Mouse (Mus musculus): ENCODE results near the gene Tns2. TPM values are rescaled to one million over a fixed set of nuclear protein-coding genes. Genes with fewer than 3 reads are reported as not detected.

Tns2 gene
- polyA plus RNA-seq, 2 experiments = 66.3 to 114 TPM

DNA sequence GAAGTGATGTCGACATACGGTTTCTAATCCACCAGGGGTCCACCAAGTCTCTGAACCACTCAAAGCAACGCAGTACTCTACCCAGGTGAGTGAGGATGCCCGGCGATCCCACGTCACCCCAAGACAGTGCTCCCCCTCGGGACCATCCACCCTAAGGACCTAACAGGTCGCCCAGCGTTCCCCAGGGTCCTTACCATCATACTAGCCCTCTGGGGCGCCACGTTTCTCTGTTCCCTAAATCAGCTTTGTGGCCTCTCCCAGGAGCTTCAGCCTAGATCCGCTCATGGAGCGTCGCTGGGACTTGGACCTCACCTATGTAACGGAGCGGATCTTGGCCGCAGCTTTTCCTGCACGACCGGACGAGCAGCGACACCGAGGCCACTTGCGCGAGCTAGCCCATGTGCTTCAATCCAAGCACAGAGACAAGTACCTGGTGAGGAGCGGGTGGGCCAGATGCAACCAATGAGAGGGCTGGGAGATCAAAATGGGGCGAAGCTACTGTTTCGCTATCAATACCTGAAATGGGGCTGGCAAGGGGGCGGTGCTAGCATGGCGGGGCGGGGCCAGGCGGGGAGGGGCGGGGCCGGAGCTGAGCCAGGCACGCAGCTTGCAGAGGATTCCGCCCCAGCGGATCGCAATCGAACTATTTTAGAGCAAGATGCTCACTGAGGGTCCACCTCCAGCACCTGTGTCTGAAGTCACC lies 6.7 kb downstream of the Tns2 start:
- 0 out of 2 replicates have a peak overlapping the region, but pooled peaks have one; percentile 74 for H3K27ac ChIP-seq (replicated peaks; ENCODE audit: low read depth, low read length)
- peaks cover 53% of the 10 kb centered on the region for H3K4me1 ChIP-seq (ENCODE audit: control insufficient read depth, insufficient read depth, low read length)
- TF ChIP-seq POLR2A (IDR thresholded peaks at IDR 0.05; ENCODE audit: borderline replicate concordance, extremely low read depth, insufficient read depth, insufficient read length) = no peak
- ATAC-seq (ENCODE audit: low FRiP score, low read depth) = no peak
- no peaks in the 10 kb centered on the region for H3K9me3 ChIP-seq (ENCODE audit: control insufficient read depth, low read length)
- WGBS = 8% methylated on average over 37 of the region's 38 CpGs
- H3K4me2 ChIP-seq (replicated peaks; ENCODE audit: low read depth, low read length, severe bottlenecking) = peak overlapping the region; percentile 78
- H3K4me3 ChIP-seq (replicated peaks; ENCODE audit: low read length) = peak overlapping the region; percentile 33
- H3K36me3 ChIP-seq (ENCODE audit: control insufficient read depth, insufficient read depth, low read length) = peaks cover 62% of the 10 kb centered on the region
- peak overlapping the region; percentile 31; the same call in 1 of the 2 replicates for H3K9ac ChIP-seq (ENCODE audit: low read depth, low read length, severe bottlenecking)
- H3K27me3 ChIP-seq (ENCODE audit: control insufficient read depth, insufficient read depth, low read length) = no peaks in the 10 kb centered on the region
- DNase-seq (ENCODE audit: low spot score) = no peak

DNA sequence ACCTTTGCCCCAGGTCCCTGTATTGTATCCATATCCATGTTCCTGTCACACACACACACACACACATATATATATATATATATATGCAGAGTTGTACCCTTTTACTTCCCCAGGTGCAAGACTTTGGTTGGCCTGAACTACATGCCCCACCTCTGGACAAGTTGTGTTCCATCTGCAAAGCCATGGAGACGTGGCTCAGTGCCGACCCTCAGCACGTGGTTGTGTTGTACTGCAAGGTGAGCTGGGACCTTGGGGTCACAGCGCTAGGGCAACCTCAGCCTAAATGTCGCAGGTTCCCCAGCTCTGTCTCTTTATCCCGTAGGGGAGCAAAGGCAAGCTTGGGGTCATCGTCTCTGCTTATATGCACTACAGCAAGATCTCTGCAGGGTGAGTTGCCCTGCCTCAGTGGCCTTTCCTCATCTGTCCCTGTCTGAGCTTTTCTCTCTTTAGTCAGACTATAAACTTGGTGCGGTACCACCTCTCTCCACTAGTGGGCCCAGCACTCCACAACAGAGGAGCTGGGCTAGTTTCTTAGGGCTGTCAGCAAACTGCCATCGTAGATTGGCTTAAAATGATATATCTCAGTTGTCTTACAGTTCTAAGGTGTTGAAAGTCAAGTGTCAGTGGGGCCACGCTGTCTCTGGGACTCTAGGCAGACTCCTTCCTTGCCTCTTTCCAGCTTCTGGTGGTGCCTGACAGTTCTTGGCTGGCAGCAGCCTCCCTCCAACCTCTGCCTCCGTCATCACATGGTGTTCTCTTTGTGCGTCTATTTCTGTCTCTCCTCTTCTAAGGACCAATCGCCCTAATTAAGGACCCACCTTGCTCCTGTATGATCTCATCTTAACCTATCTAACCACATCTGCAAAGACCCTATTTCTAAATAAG lies 7.7 kb downstream of the Tns2 start:
- H3K27ac ChIP-seq (replicated peaks; ENCODE audit: low read depth, low read length) = no peak overlapping the region
- 41% methylated on average over 13 of the region's 13 CpGs for WGBS
- peaks cover 72% of the 10 kb centered on the region for H3K36me3 ChIP-seq (ENCODE audit: control insufficient read depth, insufficient read depth, low read length)
- peaks cover 42% of the 10 kb centered on the region for H3K4me1 ChIP-seq (ENCODE audit: control insufficient read depth, insufficient read depth, low read length)
- no peaks in the 10 kb centered on the region for H3K27me3 ChIP-seq (ENCODE audit: control insufficient read depth, insufficient read depth, low read length)
- TF ChIP-seq POLR2A (IDR thresholded peaks at IDR 0.05; ENCODE audit: borderline replicate concordance, extremely low read depth, insufficient read depth, insufficient read length) = no peak
- ATAC-seq (ENCODE audit: low FRiP score, low read depth) (no peak), DNase-seq (ENCODE audit: low spot score) (peak; percentile 61)
- H3K4me3 ChIP-seq (replicated peaks; ENCODE audit: low read length) = peak overlapping the region; percentile 33; the same call in 1 of the 2 replicates
- H3K9ac ChIP-seq (ENCODE audit: low read depth, low read length, severe bottlenecking) = no peak overlapping the region
- no peaks in the 10 kb centered on the region for H3K9me3 ChIP-seq (ENCODE audit: control insufficient read depth, low read length)
- H3K4me2 ChIP-seq (replicated peaks; ENCODE audit: low read depth, low read length, severe bottlenecking) = peak overlapping the region; percentile 78

DNA sequence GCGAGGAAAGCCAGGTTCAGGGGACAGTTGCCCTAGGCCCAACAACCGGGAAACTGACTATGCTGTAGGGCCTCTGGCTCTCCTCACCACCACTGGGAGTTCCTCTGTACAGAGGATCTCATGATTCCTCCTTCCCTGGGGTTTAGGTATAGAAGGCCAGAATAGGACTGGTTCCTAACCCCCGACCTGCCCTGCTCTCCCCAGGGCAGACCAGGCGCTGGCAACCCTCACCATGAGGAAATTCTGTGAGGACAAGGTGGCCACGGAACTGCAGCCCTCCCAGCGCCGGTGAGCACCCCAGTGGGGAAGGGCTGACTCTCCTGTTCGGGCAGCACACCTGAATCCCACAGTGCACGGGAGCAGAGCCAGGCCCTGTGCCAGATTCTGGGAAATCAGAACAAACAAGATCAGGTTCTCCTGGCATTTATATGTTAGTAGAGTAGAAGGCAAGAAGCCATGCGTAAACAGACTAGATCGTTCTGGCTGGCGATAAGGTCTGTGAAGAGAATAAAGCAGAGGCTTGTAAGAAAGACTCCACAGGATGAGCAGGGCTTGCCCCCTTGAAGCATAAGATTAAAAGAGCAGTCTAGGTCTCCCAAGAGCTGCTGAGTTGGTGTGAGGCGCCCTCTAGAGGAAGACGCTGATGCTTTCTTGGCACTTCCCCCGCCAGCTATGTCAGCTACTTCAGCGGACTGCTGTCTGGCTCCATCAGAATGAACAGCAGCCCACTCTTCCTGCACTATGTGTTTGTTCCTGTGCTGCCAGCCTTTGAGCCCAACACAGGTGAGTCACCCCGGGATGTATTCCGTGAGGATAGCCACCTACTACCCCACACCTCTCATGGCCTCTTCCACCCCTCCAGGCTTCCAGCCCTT lies 8.7 kb downstream of the Tns2 start:
- Histone ChIP-seq H3K27me3 (ENCODE audit: control insufficient read depth, insufficient read depth, low read length) (no peaks in the 10 kb centered on the region), H3K4me2 (replicated peaks; ENCODE audit: low read depth, low read length, severe bottlenecking) (peak overlapping the region; percentile 11; the same call in 1 of the 2 replicates), H3K9ac (ENCODE audit: low read depth, low read length, severe bottlenecking) (0 out of 2 replicates have a peak overlapping the region, but pooled peaks have one; percentile 25), H3K9me3 (ENCODE audit: control insufficient read depth, low read length) (no peaks in the 10 kb centered on the region), H3K4me1 (ENCODE audit: control insufficient read depth, insufficient read depth, low read length) (peaks cover 33% of the 10 kb centered on the region), H3K36me3 (ENCODE audit: control insufficient read depth, insufficient read depth, low read length) (peaks cover 82% of the 10 kb centered on the region), H3K27ac (replicated peaks; ENCODE audit: low read depth, low read length) (no peak overlapping the region; the same call in 1 of the 2 replicates), H3K4me3 (replicated peaks; ENCODE audit: low read length) (no peak overlapping the region)
- DNase-seq (ENCODE audit: low spot score) = peak; percentile 86
- TF ChIP-seq POLR2A (IDR thresholded peaks at IDR 0.05; ENCODE audit: borderline replicate concordance, extremely low read depth, insufficient read depth, insufficient read length) = no peak
- WGBS = 53% methylated on average over 18 of the region's 18 CpGs
- ATAC-seq (ENCODE audit: low FRiP score, low read depth) = no peak

DNA sequence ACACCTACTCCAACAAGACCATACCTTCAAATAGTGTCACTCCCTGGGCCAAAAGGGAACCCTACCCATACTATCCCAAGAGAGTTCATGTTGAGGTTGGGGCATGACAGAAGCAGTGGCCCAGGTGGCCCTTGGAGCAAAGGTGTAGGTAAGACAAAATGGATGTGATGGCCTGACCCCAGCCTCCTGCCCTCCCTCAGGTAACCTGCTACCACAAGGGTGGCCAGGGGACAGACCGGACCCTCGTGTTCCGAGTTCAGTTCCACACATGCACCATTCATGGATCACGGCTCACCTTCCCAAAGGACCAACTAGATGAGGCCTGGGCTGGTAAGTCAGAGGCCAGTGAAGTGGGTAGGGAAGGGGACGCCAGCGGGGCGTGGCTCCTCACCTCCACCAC lies 10.1 kb downstream of the Tns2 start:
- no peaks in the 10 kb centered on the region for H3K27me3 ChIP-seq (ENCODE audit: control insufficient read depth, insufficient read depth, low read length)
- TF ChIP-seq POLR2A (IDR thresholded peaks at IDR 0.05; ENCODE audit: borderline replicate concordance, extremely low read depth, insufficient read depth, insufficient read length) = no peak
- no peaks in the 10 kb centered on the region for H3K9me3 ChIP-seq (ENCODE audit: control insufficient read depth, low read length)
- no peak overlapping the region for H3K4me3 ChIP-seq (replicated peaks; ENCODE audit: low read length)
- no peak overlapping the region for H3K4me2 ChIP-seq (replicated peaks; ENCODE audit: low read depth, low read length, severe bottlenecking)
- H3K4me1 ChIP-seq (ENCODE audit: control insufficient read depth, insufficient read depth, low read length) = peaks cover 20% of the 10 kb centered on the region
- H3K36me3 ChIP-seq (ENCODE audit: control insufficient read depth, insufficient read depth, low read length) = peaks cover 89% of the 10 kb centered on the region
- no peak for ATAC-seq (ENCODE audit: low FRiP score, low read depth)
- DNase-seq (ENCODE audit: low spot score) = no peak
- H3K27ac ChIP-seq (replicated peaks; ENCODE audit: low read depth, low read length) = no peak overlapping the region
- 98% methylated on average over 7 of the region's 7 CpGs for WGBS
- H3K9ac ChIP-seq (ENCODE audit: low read depth, low read length, severe bottlenecking) = no peak overlapping the region
